Mouse (Mus musculus) A20 (cell line): Measurements from ENCODE around the gene Dop1b.
A peak's percentile ranks its signal among the peaks of the same experiment; 100 is the strongest.

Source experiments
- DNase-seq: peaks from one replicate; pipeline ENCODE4 v3.0.0-alpha.2; 2011; ENCODE audit warnings: low read depth, low spot score

The Dop1b gene

GRCm38 (mm10) chr16:93829526-93829925, 117.8 kb downstream of the Dop1b start:
- DNase-seq = no peak

GRCm38 (mm10) chr16:93830071-93830470, 118.4 kb downstream of the Dop1b start:
- no peak for DNase-seq

- peak; percentile 85 for DNase-seq
These were observed 119.2 kb downstream of the Dop1b start for GRCm38 (mm10) chr16:93830916-93831315.

- DNase-seq = peak; percentile 100
These were observed 120.1 kb downstream of the Dop1b start, which contains the start of gene Morc3 for GRCm38 (mm10) chr16:93831627-93832395. Gene Morc3 (plus strand): TSS chr16:93832121.

- peak; percentile 85 for DNase-seq
These were observed 121.0 kb downstream of the Dop1b start for GRCm38 (mm10) chr16:93832451-93833276.

- no peak for DNase-seq
These were observed 121.8 kb downstream of the Dop1b start for GRCm38 (mm10) chr16:93833551-93833950.

GRCm38 (mm10) chr16:93834076-93834475, 122.4 kb downstream of the Dop1b start:
- DNase-seq = no peak

- no peak for DNase-seq
These were observed 127.3 kb downstream of the Dop1b start for GRCm38 (mm10) chr16:93839049-93839448.

- no peak for DNase-seq
These were observed 138.8 kb downstream of the Dop1b start for GRCm38 (mm10) chr16:93850527-93850926.

- no peak for DNase-seq
These were observed 148.3 kb downstream of the Dop1b start for GRCm38 (mm10) chr16:93859967-93860366.
